Mouse (Mus musculus): ENCODE data around the gene Isl2. TPM values are rescaled to one million over a fixed set of nuclear protein-coding genes. Genes with fewer than 3 reads are reported as not detected.

Gene Isl2
- polyA plus RNA-seq, 1 experiment from 2014 or later, result 62.4 TPM

GRCm38 (mm10) chr9:55554986-55555385 is 16.5 kb downstream of the Isl2 start:
- Histone ChIP-seq H3K9ac (no peak overlapping the region), H3K4me1 (replicated peaks) (no peaks in the 10 kb centered on the region), H3K27me3 (peaks cover 26% of the 10 kb centered on the region), H3K36me3 (no peaks in the 10 kb centered on the region), H3K9me3 (no peaks in the 10 kb centered on the region), H3K4me2 (no peak overlapping the region), H3K4me3 (no peak overlapping the region), H3K27ac (replicated peaks) (no peak overlapping the region)
- no peak for ATAC-seq (ENCODE audit: low read depth)
- WGBS, result 77% methylated on average over 1 of the region's 1 CpGs

GRCm38 (mm10) chr9:55560960-55561359 is 22.5 kb downstream of the Isl2 start:
- Histone ChIP-seq H3K4me1 (replicated peaks) (no peaks in the 10 kb centered on the region), H3K4me2 (no peak overlapping the region), H3K27ac (replicated peaks) (no peak overlapping the region), H3K4me3 (no peak overlapping the region), H3K9me3 (no peaks in the 10 kb centered on the region), H3K36me3 (no peaks in the 10 kb centered on the region), H3K27me3 (no peaks in the 10 kb centered on the region), H3K9ac (no peak overlapping the region)
- no peak for ATAC-seq (ENCODE audit: low read depth)
- WGBS, result 93% methylated on average over 1 of the region's 1 CpGs

GRCm38 (mm10) chr9:55568466-55569159 is 30.1 kb downstream of the Isl2 start:
- H3K4me3 ChIP-seq, result no peak overlapping the region
- H3K27me3 ChIP-seq, result no peaks in the 10 kb centered on the region
- H3K4me1 ChIP-seq (replicated peaks), result no peaks in the 10 kb centered on the region
- H3K27ac ChIP-seq (replicated peaks), result no peak overlapping the region
- H3K4me2 ChIP-seq, result no peak overlapping the region
- no peaks in the 10 kb centered on the region for H3K9me3 ChIP-seq
- H3K9ac ChIP-seq, result no peak overlapping the region
- no peaks in the 10 kb centered on the region for H3K36me3 ChIP-seq
- ATAC-seq (ENCODE audit: low read depth), result no peak
- WGBS, result 76% methylated on average over 5 of the region's 5 CpGs

- Histone ChIP-seq H3K4me1 (replicated peaks) (no peaks in the 10 kb centered on the region), H3K9me3 (no peaks in the 10 kb centered on the region), H3K27ac (replicated peaks) (no peak overlapping the region), H3K9ac (no peak overlapping the region), H3K4me3 (no peak overlapping the region), H3K36me3 (no peaks in the 10 kb centered on the region), H3K27me3 (no peaks in the 10 kb centered on the region), H3K4me2 (no peak overlapping the region)
- no peak for ATAC-seq (ENCODE audit: low read depth)
- WGBS, result 100% methylated on average over 1 of the region's 1 CpGs
Measured at GRCm38 (mm10) chr9:55571071-55571470, 32.6 kb downstream of the Isl2 start.

- 75% methylated on average over 1 of the region's 1 CpGs for WGBS
- H3K4me3 ChIP-seq, result no peak overlapping the region
- H3K9me3 ChIP-seq, result no peaks in the 10 kb centered on the region
- H3K27me3 ChIP-seq, result no peaks in the 10 kb centered on the region
- H3K4me1 ChIP-seq (replicated peaks), result no peaks in the 10 kb centered on the region
- no peak for ATAC-seq (ENCODE audit: low read depth)
- no peak overlapping the region for H3K9ac ChIP-seq
- H3K36me3 ChIP-seq, result no peaks in the 10 kb centered on the region
- no peak overlapping the region for H3K27ac ChIP-seq (replicated peaks)
- H3K4me2 ChIP-seq, result no peak overlapping the region
Measured at GRCm38 (mm10) chr9:55576571-55576970, 38.1 kb downstream of the Isl2 start.

GRCm38 (mm10) chr9:55581414-55581813 is 42.9 kb downstream of the Isl2 start:
- ATAC-seq (ENCODE audit: low read depth), result no peak

GRCm38 (mm10) chr9:55586141-55586540 is 47.7 kb downstream of the Isl2 start:
- H3K9ac ChIP-seq, result no peak overlapping the region
- no peaks in the 10 kb centered on the region for H3K9me3 ChIP-seq
- 92% methylated on average over 6 of the region's 6 CpGs for WGBS
- ATAC-seq (ENCODE audit: low read depth), result no peak
- H3K4me3 ChIP-seq, result no peak overlapping the region
- H3K4me1 ChIP-seq (replicated peaks), result no peaks in the 10 kb centered on the region
- H3K27ac ChIP-seq (replicated peaks), result no peak overlapping the region
- H3K4me2 ChIP-seq, result no peak overlapping the region
- 0 out of 2 replicates have a peak, but pooled peaks cover 4% of the 10 kb centered on the region for H3K36me3 ChIP-seq
- H3K27me3 ChIP-seq, result no peaks in the 10 kb centered on the region

More at GRCm38 (mm10) chr9:55581414-55581813, 42.9 kb downstream of the Isl2 start:
- H3K27me3 ChIP-seq, result no peaks in the 10 kb centered on the region
- no peak overlapping the region for H3K27ac ChIP-seq (replicated peaks)
- no peak overlapping the region for H3K4me2 ChIP-seq
- H3K4me3 ChIP-seq, result no peak overlapping the region
- WGBS, result 30% methylated on average over 3 of the region's 3 CpGs
- H3K4me1 ChIP-seq (replicated peaks), result no peaks in the 10 kb centered on the region
- no peak overlapping the region for H3K9ac ChIP-seq
- H3K9me3 ChIP-seq, result no peaks in the 10 kb centered on the region
- H3K36me3 ChIP-seq, result 0 out of 2 replicates have a peak, but pooled peaks cover 4% of the 10 kb centered on the region

Other genes with a start within 250 kb of the Isl2 start
- 1.1 and 2.1 TPM in 2 replicates for gene Nrg4, start 211.8 kb upstream of the Isl2 start, polyA plus RNA-seq (2015; fragmentation: Nextera tagmentation; extraction: Ambion mirVana)
- gene Tmem266, start 211.8 kb upstream of the Isl2 start, polyA plus RNA-seq (2015; fragmentation: Nextera tagmentation; extraction: Ambion mirVana), result 2.2 and 4.2 TPM in 2 replicates
- gene Etfa, start 26.4 kb upstream of the Isl2 start, polyA plus RNA-seq (2015; fragmentation: Nextera tagmentation; extraction: Ambion mirVana), result 106 and 116 TPM in 2 replicates